Mouse (Mus musculus): ENCODE data around the gene Fis1. TPM values are rescaled to one million over a fixed set of nuclear protein-coding genes. Genes with fewer than 3 reads are reported as not detected.

Fis1 gene
- polyA plus RNA-seq (2015; fragmentation: Nextera tagmentation; extraction: Ambion mirVana) = 246 and 259 TPM in 2 replicates

- ATAC-seq (ENCODE audit: insufficient read depth, low FRiP score, low read depth) = peak; percentile 99
- Histone ChIP-seq H3K9ac (peak within 1 kb of the TSS; percentile 76), H3K27me3 (replicated peaks) (no peaks in the 10 kb centered on the region), H3K4me1 (peaks cover 10% of the 10 kb centered on the region), H3K36me3 (peaks cover 4% of the 10 kb centered on the region; the same call in 1 of the 2 replicates), H3K4me3 (replicated peaks) (peak within 1 kb of the TSS; percentile 73), H3K9me3 (no peaks in the 10 kb centered on the region), H3K27ac (peak within 1 kb of the TSS; percentile 60), H3K4me2 (peak within 1 kb of the TSS; percentile 57)
- WGBS = 0% methylated on average over 23 of the region's 23 CpGs
Measured at GRCm38 (mm10) chr5:136953015-136953414, at the start of gene Fis1. Fis1 (plus strand) TSS chr5:136953275.

GRCm38 (mm10) chr5:136904621-136905020 lies 48.5 kb upstream of the Fis1 start:
- Histone ChIP-seq H3K4me2 (no peak overlapping the region), H3K27me3 (replicated peaks) (no peaks in the 10 kb centered on the region), H3K4me3 (replicated peaks) (no peak overlapping the region), H3K36me3 (no peaks in the 10 kb centered on the region), H3K9ac (no peak overlapping the region), H3K27ac (no peak overlapping the region), H3K9me3 (no peaks in the 10 kb centered on the region), H3K4me1 (peaks cover 6% of the 10 kb centered on the region; the same call in 1 of the 2 replicates)
- no peak for ATAC-seq (ENCODE audit: insufficient read depth, low FRiP score, low read depth)
- WGBS = 47% methylated on average over 3 of the region's 3 CpGs

GRCm38 (mm10) chr5:136905630-136906029 lies 47.4 kb upstream of the Fis1 start:
- WGBS = 53% methylated on average over 7 of the region's 7 CpGs
- no peak overlapping the region for H3K27ac ChIP-seq
- no peak overlapping the region for H3K4me3 ChIP-seq (replicated peaks)
- no peaks in the 10 kb centered on the region for H3K36me3 ChIP-seq
- H3K4me1 ChIP-seq = peaks cover 6% of the 10 kb centered on the region; the same call in 1 of the 2 replicates
- H3K27me3 ChIP-seq (replicated peaks) = no peaks in the 10 kb centered on the region
- H3K9ac ChIP-seq = no peak overlapping the region
- no peak overlapping the region for H3K4me2 ChIP-seq
- H3K9me3 ChIP-seq = no peaks in the 10 kb centered on the region
- no peak for ATAC-seq (ENCODE audit: insufficient read depth, low FRiP score, low read depth)

GRCm38 (mm10) chr5:136907587-136907986 lies 45.5 kb upstream of the Fis1 start:
- Histone ChIP-seq H3K9me3 (no peaks in the 10 kb centered on the region), H3K27ac (no peak overlapping the region), H3K4me2 (peak overlapping the region; percentile 69), H3K27me3 (replicated peaks) (no peaks in the 10 kb centered on the region), H3K9ac (no peak overlapping the region), H3K36me3 (peaks cover 4% of the 10 kb centered on the region; the same call in 1 of the 2 replicates), H3K4me3 (replicated peaks) (peak overlapping the region; percentile 70), H3K4me1 (peaks cover 6% of the 10 kb centered on the region; the same call in 1 of the 2 replicates)
- ATAC-seq (ENCODE audit: insufficient read depth, low FRiP score, low read depth) = peak; percentile 7; the same call in 1 of the 2 replicates
- 36% methylated on average over 9 of the region's 9 CpGs for WGBS

- Histone ChIP-seq H3K9me3 (no peaks in the 10 kb centered on the region), H3K27me3 (replicated peaks) (no peaks in the 10 kb centered on the region), H3K4me2 (peak within 1 kb of the TSS; percentile 69), H3K4me1 (peaks cover 6% of the 10 kb centered on the region; the same call in 1 of the 2 replicates), H3K9ac (peak within 1 kb of the TSS; percentile 33; the same call in 1 of the 2 replicates), H3K36me3 (peaks cover 6% of the 10 kb centered on the region), H3K4me3 (replicated peaks) (peak within 1 kb of the TSS; percentile 70), H3K27ac (no peak within 1 kb of the TSS)
- peak; percentile 90 for ATAC-seq (ENCODE audit: insufficient read depth, low FRiP score, low read depth)
- WGBS = 9% methylated on average over 32 of the region's 32 CpGs
Measured at GRCm38 (mm10) chr5:136907991-136908857, 44.9 kb upstream of the Fis1 start, which contains the start of gene Ift22. Ift22 (plus strand) TSS chr5:136908150.

- ATAC-seq (ENCODE audit: insufficient read depth, low FRiP score, low read depth) = no peak
- peaks cover 10% of the 10 kb centered on the region for H3K36me3 ChIP-seq
- no peaks in the 10 kb centered on the region for H3K27me3 ChIP-seq (replicated peaks)
- WGBS = 86% methylated on average over 3 of the region's 3 CpGs
- no peak overlapping the region for H3K4me2 ChIP-seq
- no peaks in the 10 kb centered on the region for H3K4me1 ChIP-seq
- H3K27ac ChIP-seq = no peak overlapping the region
- H3K9ac ChIP-seq = no peak overlapping the region
- H3K9me3 ChIP-seq = no peaks in the 10 kb centered on the region
- no peak overlapping the region for H3K4me3 ChIP-seq (replicated peaks)
Measured at GRCm38 (mm10) chr5:136914183-136914582, 38.9 kb upstream of the Fis1 start.

- Histone ChIP-seq H3K4me2 (no peak overlapping the region), H3K36me3 (peaks cover 7% of the 10 kb centered on the region; the same call in 1 of the 2 replicates), H3K9ac (no peak overlapping the region), H3K4me3 (replicated peaks) (no peak overlapping the region), H3K4me1 (peaks cover 4% of the 10 kb centered on the region; the same call in 1 of the 2 replicates), H3K27me3 (replicated peaks) (no peaks in the 10 kb centered on the region), H3K9me3 (no peaks in the 10 kb centered on the region), H3K27ac (no peak overlapping the region)
- no peak for ATAC-seq (ENCODE audit: insufficient read depth, low FRiP score, low read depth)
- 97% methylated on average over 8 of the region's 8 CpGs for WGBS
Measured at GRCm38 (mm10) chr5:136917613-136918242, 35.3 kb upstream of the Fis1 start.

- ATAC-seq (ENCODE audit: insufficient read depth, low FRiP score, low read depth) = peak; percentile 85
- H3K27ac ChIP-seq = peak overlapping the region; percentile 59; the same call in 1 of the 2 replicates
- no peaks in the 10 kb centered on the region for H3K27me3 ChIP-seq (replicated peaks)
- peak overlapping the region; percentile 50 for H3K9ac ChIP-seq
- 3% methylated on average over 38 of the region's 38 CpGs for WGBS
- peak overlapping the region; percentile 86 for H3K4me2 ChIP-seq
- H3K36me3 ChIP-seq = no peaks in the 10 kb centered on the region
- peak overlapping the region; percentile 64 for H3K4me3 ChIP-seq (replicated peaks)
- H3K9me3 ChIP-seq = no peaks in the 10 kb centered on the region
- peaks cover 4% of the 10 kb centered on the region; the same call in 1 of the 2 replicates for H3K4me1 ChIP-seq
Measured at GRCm38 (mm10) chr5:136918655-136919472, 34.2 kb upstream of the Fis1 start.

GRCm38 (mm10) chr5:136919546-136920301 lies 33.4 kb upstream of the Fis1 start:
- Histone ChIP-seq H3K9ac (peak overlapping the region; percentile 50), H3K4me3 (replicated peaks) (peak overlapping the region; percentile 64), H3K27ac (no peak overlapping the region), H3K4me1 (peaks cover 4% of the 10 kb centered on the region; the same call in 1 of the 2 replicates), H3K4me2 (peak overlapping the region; percentile 86), H3K27me3 (replicated peaks) (no peaks in the 10 kb centered on the region), H3K36me3 (no peaks in the 10 kb centered on the region), H3K9me3 (no peaks in the 10 kb centered on the region)
- no peak for ATAC-seq (ENCODE audit: insufficient read depth, low FRiP score, low read depth)
- 20% methylated on average over 18 of the region's 18 CpGs for WGBS

GRCm38 (mm10) chr5:136922830-136923229 lies 30.2 kb upstream of the Fis1 start:
- H3K27me3 ChIP-seq (replicated peaks) = no peaks in the 10 kb centered on the region
- no peaks in the 10 kb centered on the region for H3K9me3 ChIP-seq
- no peak for ATAC-seq (ENCODE audit: insufficient read depth, low FRiP score, low read depth)
- no peak overlapping the region for H3K4me3 ChIP-seq (replicated peaks)
- no peaks in the 10 kb centered on the region for H3K36me3 ChIP-seq
- no peak overlapping the region for H3K9ac ChIP-seq
- peaks cover 4% of the 10 kb centered on the region; the same call in 1 of the 2 replicates for H3K4me1 ChIP-seq
- no peak overlapping the region for H3K4me2 ChIP-seq
- no peak overlapping the region for H3K27ac ChIP-seq
- 80% methylated on average over 9 of the region's 9 CpGs for WGBS

All from stomach, embryonic 15.5 days (tissue).